Mouse (Mus musculus) embryo, embryonic 10 days (tissue): ENCODE data around the gene Wdr95.

Source experiments
- DNase-seq: peaks from one replicate; pipeline ENCODE4 v3.0.0-alpha.2; 2015; ENCODE audit warnings: low spot score

The Wdr95 gene

DNA sequence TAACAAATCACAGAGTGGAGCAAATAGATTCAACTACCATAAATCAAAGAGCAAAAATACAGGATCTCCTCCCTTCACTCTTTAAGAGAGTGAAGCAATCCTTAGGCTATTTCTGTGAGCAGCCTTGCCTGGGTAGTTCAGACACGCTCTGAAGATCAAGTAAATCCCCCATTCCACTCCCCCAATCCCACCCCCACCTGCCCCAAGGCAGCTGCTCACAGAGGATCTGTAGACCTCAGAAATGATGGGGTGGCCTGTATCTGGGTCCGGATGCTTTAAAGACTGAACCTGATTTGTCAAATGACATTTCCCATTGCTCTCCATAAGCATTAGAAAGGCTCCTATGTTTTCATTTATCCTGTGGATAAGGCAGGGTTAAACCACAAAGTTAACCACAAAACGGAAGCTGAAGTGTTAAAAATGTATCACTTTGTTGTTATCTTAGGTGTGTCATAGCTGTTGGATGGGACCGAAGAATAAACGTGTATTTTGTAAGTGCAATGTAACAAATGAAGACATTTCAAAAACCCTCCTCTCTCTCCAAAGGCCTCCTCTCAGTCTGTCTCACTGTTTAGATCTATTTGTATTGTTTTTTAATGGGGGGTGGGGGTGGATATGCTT lies 54.3 kb downstream of the Wdr95 start:
- no peak for DNase-seq

DNA sequence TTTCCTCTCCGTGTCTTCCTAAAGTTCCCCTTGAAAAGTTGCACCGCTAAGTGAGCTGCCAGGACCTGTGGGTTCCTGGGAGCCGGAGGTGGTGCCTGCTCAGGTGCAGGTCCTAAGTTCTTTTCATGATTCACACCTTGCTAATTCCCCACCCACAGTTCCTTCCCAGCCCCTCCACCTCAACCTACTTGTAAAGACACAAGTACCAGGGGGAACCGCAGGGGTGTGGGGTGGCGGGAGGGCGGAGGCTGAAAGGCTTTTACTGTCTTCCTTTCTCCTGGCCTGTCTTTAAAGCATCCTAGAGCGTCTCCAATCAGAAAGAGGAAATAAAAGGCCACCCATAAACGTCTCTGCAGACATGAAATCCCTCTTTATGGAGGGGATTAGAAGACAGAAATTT lies 55.0 kb downstream of the Wdr95 start:
- DNase-seq: no peak

DNA sequence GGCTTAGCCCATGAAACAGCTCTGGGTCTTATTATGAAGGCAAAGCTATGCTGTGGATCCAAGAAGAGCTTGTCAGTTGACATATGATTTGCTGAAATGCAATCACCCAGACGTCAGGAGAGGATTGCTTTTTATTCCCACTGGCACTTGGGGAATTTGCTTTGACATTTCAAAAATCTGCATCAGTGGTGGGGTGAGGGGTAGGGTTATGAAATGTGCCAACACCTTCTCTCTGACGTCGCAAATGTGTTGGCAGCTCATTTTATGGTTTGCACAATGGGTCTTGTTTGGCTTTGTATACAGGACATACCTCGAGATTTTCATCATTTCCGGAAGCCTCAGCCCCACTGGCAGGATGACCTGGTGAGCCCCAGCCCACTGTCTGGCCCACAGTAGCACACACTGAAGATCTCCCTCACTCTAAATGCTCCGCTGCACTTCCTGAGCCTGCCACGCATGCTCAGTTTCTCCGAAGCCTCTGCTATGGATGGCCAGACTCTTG lies 55.7 kb downstream of the Wdr95 start:
- DNase-seq: no peak

DNA sequence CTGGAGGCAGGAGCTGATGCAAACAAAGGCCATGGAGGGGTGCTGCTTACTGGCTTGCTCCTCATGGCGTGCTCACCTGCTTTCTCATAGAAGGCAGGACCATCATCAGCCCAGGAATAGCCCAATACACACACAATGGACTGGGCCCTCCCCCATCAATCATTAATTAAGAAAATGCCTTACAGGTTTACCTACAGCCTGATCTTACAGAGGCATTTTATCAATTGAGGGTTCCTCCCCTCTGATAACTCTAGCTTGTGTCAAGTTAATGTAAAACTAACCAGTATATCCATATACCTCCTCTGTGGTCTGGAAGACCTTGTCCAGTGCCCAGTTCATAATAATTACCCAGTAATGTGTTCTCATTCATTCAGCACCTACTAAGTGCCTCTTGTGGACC lies 56.8 kb downstream of the Wdr95 start:
- DNase-seq: no peak

DNA sequence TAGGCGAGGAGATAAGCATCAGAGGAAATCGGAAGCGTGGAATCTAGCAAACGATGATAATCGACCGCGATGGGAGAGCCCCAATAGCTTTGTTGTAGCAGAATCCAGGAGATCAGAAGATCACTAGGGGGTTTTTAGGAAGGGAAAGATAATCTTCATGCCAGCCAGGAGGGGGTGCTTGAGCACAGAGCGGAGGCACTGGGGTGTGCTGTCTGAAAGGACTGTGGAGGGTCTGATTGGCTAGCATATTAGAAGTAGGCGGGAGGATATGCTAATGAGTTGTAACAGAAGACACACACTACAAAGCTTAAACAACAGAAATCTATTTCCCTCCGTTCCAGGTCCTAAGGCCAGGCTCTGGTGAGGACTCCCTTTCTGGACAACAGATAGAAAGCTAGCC lies 57.4 kb downstream of the Wdr95 start:
- DNase-seq: peak; percentile 23

DNA sequence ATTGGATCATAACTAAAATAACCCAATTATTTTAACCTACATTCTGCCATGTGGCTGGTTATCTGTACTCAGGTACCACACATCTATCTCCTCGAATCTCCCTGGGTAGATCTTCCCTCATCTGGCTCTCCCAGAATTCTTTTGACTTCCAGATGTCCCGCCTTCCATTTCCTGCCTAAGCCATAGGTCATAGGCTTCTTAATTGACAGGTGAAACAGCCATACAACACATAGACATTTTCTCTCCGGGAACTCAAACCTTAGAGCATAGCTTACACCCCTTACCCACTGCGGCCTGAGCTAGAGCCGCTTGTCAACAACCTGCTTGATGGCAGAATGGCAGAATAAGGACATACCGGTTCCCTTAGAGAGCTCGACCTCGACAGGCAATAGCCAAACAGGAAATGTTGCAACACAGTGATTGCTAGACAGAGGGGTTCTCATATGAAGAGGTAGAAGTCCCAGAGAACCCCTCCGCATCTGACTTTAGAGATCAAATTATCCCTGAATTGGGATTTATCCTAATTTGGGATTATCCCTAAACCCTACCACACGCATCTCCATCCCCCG lies 58.9 kb downstream of the Wdr95 start:
- DNase-seq: no peak

DNA sequence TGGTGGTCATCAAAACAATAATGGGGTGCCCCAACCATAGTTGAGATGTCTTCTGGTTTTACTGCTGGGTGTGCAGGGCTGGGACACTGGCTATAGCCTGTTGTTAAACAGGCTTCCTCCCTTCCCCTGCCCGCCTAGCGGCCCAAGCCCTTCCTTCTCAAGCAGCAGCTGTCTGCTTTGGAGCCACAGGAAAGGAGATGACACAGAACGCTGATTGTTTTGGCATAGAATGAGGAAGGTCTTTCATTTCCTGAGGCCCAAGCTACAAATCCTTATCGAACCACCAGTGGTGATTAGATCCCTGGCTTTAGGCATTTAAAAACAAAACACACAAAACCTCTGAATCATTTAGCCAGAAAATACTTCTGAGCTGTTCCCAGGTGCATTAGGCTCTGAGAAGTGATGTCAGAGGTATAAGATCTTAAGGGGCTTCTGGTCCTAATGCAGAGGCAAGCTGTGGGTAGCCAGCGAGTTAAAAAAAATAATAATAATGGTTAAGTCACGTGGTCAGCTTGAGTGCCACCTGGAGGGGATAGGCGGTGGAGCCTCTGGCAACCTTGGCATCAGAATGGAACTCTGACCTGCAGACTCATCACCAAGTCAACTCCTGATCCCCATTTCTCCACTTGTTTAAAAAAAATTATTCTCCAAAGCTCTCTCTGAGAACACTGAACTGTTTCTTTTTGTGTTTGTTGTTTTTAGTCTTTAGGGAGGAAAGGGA lies 60.5 kb downstream of the Wdr95 start:
- DNase-seq: no peak

DNA sequence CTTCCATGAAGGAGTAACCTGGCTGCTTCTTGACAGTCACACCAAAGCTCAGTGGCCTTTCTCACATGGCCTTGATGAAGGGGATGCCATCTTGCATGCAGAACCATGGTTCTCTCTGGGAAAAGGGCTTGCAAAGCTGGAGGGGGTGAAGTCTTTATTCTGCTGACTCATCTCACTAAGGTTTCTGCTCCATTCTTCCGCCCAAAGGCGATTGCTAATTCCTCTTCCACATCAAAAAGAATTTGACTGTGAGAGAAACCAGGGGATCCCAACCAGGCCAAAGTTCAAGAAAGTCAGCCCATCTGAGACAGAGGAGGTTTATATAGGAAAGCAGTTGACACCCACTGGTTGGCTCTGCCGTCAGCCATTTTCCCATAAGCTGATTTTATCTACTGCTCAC lies 61.5 kb downstream of the Wdr95 start:
- DNase-seq: no peak

DNA sequence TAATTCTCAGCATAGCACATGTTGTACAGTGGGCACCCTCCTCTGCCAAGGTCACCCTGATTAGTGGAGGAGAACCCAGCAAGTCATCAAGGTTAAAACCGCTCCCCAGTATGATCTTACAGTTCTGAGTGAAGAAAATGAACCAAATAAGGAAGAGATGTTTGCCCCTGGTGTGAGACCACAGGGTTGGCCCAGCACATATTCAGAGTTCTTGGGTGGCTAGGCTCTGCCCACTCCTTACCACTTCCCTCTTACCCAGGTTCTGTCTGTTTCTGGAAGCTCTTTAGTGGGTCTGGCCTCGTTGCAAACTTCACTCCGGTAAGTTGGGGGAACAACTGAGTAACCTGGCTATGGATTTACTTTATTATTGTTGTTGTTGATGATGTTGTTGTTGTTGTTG lies 65.7 kb downstream of the Wdr95 start:
- no peak for DNase-seq

DNA sequence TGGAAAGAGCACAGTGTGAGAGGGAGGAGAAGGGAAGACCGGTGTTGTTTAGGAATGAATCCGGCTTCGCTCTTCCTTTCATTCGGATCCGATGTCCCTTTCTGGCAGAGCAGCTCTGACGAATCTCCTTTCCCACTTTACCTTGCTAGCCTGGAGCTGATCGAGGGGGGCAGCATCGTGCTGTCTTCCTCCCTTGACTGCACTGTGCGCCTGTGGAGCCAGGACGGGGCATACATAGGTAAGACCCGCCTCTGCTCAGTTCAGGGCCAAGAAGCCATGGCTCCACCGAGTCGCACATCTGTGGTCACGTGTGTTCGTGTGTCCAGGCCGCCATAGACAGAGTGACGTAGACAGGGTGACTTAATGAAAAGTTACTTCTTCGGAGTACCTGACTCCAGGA lies 68.9 kb downstream of the Wdr95 start:
- no peak for DNase-seq

DNA sequence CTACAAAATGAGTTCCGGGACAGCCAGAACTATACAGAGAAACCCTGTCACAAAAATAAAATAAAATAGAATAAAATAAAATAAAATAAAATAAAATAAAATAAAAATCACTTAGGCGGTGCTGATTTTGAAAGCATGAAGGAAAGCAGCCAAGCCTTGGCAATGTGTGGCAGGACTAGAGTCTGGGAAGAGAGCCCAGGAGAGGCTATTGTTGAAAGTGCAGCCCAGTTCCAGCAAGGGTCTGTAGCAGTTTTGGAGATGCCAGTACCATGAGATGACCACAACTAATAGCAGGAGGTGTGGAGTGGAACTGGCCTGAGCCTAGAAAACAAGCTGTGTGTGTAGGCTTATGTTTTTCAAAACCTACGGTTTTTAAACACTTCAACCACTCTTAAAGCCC lies 73.5 kb downstream of the Wdr95 start:
- DNase-seq: no peak

DNA sequence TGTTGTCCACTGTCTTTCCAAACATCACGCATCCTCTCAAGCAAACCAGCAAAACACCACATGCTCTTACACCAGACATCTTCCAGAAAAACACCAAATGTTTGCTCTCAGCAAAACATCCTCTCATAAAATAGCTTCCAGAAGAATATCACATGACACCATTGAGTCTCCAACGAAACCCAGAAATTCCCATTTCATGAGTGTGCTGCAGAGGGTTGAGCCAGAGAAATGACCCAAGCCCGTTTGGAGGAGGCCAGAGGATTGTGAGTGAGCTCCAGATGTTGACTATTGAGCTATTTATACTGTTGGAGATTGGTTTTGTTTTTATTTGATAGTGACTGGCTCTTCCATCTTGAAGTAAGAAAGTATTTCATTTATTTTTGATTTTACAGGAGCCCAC lies 74.8 kb downstream of the Wdr95 start:
- DNase-seq: no peak

DNA sequence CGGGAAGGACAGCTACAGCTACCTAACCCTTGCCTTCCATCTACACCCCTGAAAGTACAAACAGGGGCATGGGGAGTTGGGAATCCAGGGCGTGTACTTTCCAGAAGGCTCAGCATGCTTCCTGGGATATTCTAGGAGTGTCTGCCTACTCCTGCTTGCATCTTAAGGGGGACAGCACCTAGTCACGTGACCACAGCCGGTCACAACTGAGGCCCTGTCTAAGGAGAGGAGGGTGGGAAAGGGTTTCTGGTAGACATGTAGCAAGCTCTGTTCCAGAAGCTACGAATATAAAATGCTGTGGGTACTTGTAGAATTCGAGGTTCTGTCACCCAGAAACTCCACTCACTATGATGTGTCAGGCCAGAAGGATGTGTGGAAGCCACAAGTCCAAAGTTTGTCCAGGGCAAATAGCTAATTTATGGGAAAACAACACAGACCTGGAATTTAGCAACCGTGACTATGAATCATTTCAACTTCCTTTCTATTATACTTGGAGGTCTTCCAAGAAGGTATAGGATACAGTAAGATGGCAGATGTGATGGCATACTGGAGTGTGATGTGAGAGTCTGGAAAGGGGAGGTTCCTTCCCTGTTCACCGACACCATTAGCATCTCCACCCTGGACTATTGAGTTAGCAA lies 78.7 kb downstream of the Wdr95 start:
- DNase-seq: no peak

DNA sequence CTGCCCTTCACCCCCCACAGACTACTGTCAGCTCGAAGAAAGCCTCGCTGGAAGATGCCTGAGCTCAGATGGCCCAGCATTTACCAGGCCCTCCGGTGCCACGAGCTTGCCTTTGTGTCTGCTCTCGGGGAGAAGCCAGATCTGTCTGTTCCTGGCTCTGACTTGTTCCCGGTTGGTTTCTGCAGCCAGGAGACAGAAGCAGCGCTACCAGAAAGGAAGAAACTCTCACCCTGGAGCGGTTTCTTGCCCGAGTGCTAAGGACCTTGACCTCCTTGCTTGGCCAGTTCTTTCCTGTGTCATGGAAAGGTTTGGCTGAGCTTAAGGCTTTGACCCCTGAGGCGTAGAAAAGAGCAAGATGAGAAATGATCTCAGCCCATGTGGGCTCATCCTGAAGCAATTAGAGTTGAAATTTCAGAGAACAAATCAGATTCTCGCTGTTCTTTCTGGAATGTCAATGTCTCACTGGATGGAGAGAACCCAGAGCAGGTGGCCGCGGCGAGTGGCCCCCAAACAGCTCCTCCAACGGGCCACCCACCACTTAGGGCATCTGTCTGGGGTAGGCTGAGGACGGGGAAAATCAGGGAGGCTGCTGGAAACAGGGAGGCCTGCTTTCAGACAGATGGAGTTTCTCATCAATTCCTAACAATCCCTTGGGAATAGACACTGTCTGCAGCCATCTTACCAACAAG lies 83.1 kb downstream of the Wdr95 start:
- DNase-seq: no peak

DNA sequence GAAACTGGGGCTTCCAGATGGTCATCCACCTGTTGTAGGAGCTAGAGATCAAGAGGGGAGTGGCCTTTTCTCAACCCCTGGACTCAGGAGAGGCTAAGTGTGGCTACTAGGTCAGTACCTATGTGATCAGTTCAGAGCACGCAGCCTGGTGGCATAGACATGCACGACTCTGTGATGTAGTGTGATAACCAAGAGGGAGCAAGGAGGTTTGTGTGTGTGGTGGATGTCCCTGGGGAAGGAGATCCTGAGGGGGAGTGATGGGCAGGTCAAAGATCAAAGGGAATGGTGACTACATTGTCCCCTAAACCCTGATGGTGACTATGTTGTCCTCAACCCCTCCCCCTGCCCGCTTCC lies 83.7 kb downstream of the Wdr95 start:
- DNase-seq: no peak

DNA sequence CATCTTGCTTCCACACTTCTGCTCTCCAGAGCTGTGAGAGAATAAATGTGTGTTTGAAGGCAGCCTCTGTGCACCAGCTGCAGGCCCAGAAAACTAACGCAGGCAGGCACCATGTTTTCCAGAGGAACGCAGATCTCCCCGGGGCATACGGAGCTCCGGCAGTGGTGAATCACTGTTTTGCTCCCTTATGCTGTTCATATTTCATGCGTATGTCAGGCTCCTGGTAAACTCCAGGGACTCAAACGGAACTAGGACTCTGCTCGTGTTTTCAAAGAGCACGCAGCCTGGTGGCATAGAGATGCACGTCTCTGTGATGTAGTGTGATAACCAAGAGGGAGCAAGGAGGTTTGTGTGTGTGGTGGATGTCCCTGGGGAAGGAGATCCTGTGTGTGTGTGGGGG lies 84.3 kb downstream of the Wdr95 start:
- no peak for DNase-seq

DNA sequence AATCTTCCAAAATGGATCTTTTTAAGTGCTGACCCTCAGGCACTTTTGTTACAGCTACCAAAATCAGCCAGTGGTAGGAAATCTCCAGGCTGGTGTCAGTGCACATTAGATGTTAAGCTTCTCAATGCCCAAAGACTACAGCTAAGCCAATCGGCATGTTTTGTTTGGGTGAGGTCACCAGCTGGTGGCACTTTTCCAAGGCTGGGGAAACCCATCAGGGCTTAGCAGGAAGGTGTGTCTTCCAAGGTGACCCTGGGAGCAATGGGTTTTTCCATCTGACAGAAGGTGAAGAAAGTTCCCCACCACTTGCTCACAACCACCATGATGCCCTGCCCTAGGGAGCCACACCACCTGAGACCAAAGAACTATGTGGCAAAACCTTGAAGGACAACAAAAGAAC lies 87.7 kb downstream of the Wdr95 start:
- no peak for DNase-seq

DNA sequence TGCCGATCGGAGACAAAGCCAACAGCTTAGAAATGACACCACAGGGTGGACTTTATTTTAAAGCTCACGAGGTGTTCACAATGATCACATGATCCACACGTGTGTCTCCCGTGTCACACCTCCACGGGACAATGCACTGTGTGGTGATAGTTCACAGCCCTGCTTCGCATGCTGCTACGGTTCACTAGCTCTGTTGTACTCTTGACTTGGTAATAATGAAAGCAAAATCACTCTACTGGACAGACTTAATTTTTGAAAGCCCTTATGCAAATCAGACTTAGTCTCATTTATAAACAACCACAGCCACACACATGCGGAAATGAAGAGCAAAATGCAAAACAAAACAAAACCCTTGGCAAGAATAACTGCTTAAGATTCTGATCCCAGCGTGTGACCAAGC lies 88.3 kb downstream of the Wdr95 start:
- DNase-seq: no peak

DNA sequence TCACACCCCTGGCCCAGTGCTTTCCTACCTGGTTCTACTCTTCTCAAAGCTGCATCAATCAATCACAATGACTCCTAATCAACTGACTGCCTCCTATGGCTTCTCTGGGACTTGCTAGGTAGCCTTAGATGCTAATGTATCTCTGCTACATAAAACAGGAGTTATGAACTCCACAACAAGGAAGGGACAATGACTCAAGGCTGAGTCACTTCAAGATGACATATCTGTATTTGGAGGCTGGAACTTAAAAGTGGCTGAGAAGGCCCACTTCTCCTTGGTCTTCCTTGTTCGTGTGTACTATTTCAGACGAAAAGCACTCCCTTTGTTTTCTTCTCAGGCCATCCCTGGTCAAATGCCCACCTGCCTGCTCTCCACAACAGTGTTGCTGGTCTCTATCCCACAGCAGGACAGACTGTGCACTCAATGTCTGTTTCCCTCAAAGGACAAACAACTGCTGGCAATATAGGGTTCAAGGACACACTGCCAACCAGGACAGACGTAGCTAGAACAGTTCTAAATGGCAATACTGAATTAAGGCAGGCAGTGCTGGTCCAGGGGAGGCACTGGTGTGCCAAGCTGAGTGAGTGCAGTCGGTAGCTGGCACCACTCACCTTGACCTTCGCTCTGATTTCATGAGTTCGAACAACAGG lies 89.4 kb downstream of the Wdr95 start:
- no peak for DNase-seq

DNA sequence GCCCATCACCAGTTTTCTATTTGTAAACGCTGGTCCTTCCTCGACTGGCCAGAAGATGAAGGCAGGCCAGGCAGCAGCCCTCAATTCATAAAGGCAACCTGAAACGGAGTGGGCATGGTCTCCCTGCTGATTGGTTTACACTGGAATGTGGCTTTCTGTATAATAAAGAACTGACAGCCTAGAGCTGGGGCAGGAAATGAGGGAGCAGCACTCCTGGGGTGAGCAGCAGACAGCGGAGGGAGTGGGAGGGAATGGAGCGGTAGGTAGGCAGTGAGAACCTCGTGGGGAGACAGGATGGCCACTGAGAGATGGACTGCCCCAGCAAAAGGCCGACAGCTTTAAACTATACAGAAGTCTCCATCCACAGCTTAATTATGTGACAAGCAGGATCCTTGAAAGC lies 93.7 kb downstream of the Wdr95 start:
- no peak for DNase-seq

DNA sequence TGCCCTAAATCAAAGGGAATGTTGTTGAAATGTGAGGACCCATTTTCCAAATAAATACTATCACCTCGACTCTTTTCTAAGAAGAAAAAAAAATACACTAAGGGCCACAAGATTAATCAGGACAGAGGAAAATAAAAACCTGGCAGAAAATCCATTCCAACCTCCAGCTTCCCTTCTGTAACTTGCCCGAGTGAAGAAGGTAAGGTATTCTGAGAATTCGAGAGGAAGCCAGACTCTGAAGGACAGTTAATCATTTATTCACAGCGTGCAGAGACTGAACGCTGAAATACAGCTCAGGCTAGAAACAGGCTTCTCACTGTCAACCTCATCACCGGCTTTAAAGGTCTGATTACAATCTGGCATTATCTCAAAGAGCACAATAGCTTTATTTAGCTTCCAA lies 94.2 kb downstream of the Wdr95 start:
- DNase-seq: no peak
